Mouse (Mus musculus): ENCODE results near the gene Itln1. TPM values are rescaled to one million over a fixed set of nuclear protein-coding genes. Genes with fewer than 3 reads are reported as not detected.

The Itln1 gene
- total RNA-seq, 2 experiments from 2014 or later = not detected

Other genes starting within 250 kb of the Itln1 start
- gene Usp21, start 247.3 kb downstream of the Itln1 start, total RNA-seq (2021) = 10 to 100 TPM; 37.1 to 44.3 TPM
- 100 to 1,000 TPM; 162 to 182 TPM for gene Ufc1, start 240.3 kb downstream of the Itln1 start, total RNA-seq (2021)
- 10 to 100 TPM; 29.1 to 36.9 TPM for gene Dedd, start 206.1 kb downstream of the Itln1 start, total RNA-seq (2021)
- gene Nit1, start 189.6 kb downstream of the Itln1 start, total RNA-seq (2021) = 10 to 100 TPM; 79.5 to 79.9 TPM
- gene Pfdn2, start 189.6 kb downstream of the Itln1 start, total RNA-seq (2021) = 100 to 1,000 TPM; 133 to 155 TPM
- gene Klhdc9, start 174.5 kb downstream of the Itln1 start, total RNA-seq (2021) = 1 to 10 TPM in 1 of 2 experiments, under 1 TPM in 1; 0.96 to 4.4 TPM
- gene Nectin4, start 165.2 kb downstream of the Itln1 start, total RNA-seq (2021) = under 1 TPM; 0.23 TPM
- 1 to 10 TPM; 2.6 to 3.6 TPM for gene Arhgap30, start 146.3 kb downstream of the Itln1 start, total RNA-seq (2021)
- 10 to 100 TPM; 54.1 to 72.9 TPM for gene Usf1, start 124.0 kb downstream of the Itln1 start, total RNA-seq (2021)
- gene Tstd1, start 116.4 kb downstream of the Itln1 start, total RNA-seq (2021) = 1 to 10 TPM; 1.3 to 3.6 TPM
- gene F11r, start 97.8 kb downstream of the Itln1 start, total RNA-seq (2021) = 10 to 100 TPM; 39.7 to 51.0 TPM
- gene Alyref2, start 31.8 kb downstream of the Itln1 start, total RNA-seq (2021) = 1 to 10 TPM; 6.1 to 7.2 TPM
- gene Cd244a, start 23.9 kb upstream of the Itln1 start, total RNA-seq (2021) = under 1 TPM; 0.40 to 0.63 TPM
- gene Ly9, start 72.1 kb upstream of the Itln1 start, total RNA-seq (2021) = 1 to 10 TPM in 1 of 2 experiments, under 1 TPM in 1; 0.49 to 1.4 TPM
- gene Slamf7, start 117.7 kb upstream of the Itln1 start, total RNA-seq (2021) = 1 to 10 TPM in 1 of 2 experiments, under 1 TPM in 1; 0.43 to 1.1 TPM
- gene Cd48, start 146.7 kb upstream of the Itln1 start, total RNA-seq (2021) = 1 to 10 TPM; 1.8 to 3.5 TPM
- under 1 TPM; 0.13 to 0.16 TPM for gene Slamf1, start 231.8 kb upstream of the Itln1 start, total RNA-seq (2021)